11 mouse cellular contexts compared by ENCODE assay signal in the genomic region with DNA sequence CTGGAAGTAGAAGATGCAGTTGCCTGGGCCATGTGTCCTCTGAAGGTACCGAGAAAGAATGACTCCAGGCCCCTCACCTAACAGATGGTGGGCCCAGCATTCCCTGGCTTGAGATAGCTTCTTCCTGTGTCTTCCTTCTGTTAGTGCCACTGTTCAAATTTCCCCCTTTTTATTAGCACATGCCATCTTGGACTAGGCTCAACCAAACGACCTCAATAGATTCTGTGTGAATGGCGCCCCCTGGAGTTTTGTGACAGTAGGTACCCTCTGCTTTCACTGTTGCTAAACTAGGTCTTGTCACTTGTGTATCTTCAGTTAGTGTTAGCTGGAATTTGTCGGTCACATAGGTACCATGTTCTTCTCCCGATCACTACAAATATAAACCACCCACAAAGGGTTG. TPM values are rescaled to one million over a fixed set of nuclear protein-coding genes. Genes with fewer than 3 reads are reported as not detected.
DNase-seq lines count a peak whose midpoint lies in the region; ATAC-seq and TF ChIP-seq lines count a peak whose summit lies in the region.
"Had no signal": no experiment of that assay in that cellular context is flagged by ENCODE, and none has a peak within 500 bp of the region (broad histone marks: within the 10 kb centered on the region; RNA-seq: fewer than 3 reads in every experiment).

No protein-coding gene starts in this region.

- H3K27ac ChIP-seq in forebrain, embryonic 11.5 days (ENCODE audit: low read depth, low read length), result no peak overlapping the region
- no peak overlapping the region for H3K27ac ChIP-seq in forebrain, embryonic 16.5 days (ENCODE audit: low read length)
- no peak overlapping the region for H3K27ac ChIP-seq in limb, embryonic 14.5 days (replicated peaks; ENCODE audit: low read depth, low read length)
- H3K27ac ChIP-seq: heart, embryonic 15.5 days; midbrain, embryonic 12.5 days had no signal

- peak; percentile 54 for DNase-seq in forebrain, embryonic 11.5 days (ENCODE audit: low spot score)
- peak; percentile 32 for DNase-seq in ovary, postnatal 36 days (ENCODE audit: low spot score)
- no peak for DNase-seq in ovary, postnatal 10 days (ENCODE audit: low spot score)
- DNase-seq in cerebellum, adult 18-20 months, result peak; percentile 28 to 29
- DNase-seq in gastrocnemius, postnatal 10 days, result peak; percentile 47
- DNase-seq in limb, embryonic 14.5 days (ENCODE audit: low spot score), result peak; percentile 15
- DNase-seq in spleen, postnatal 4 days (ENCODE audit: low spot score in 2 of 2), result peak; percentile 28 to 71

- H3K9ac ChIP-seq in forebrain, embryonic 11.5 days (ENCODE audit: low read length), result no peak overlapping the region
- no peak overlapping the region for H3K9ac ChIP-seq in forebrain, embryonic 16.5 days (replicated peaks; ENCODE audit: low read depth, low read length)
- H3K9ac ChIP-seq in limb, embryonic 14.5 days (ENCODE audit: low read depth, low read length, severe bottlenecking), result no peak overlapping the region
- H3K9ac ChIP-seq: heart, embryonic 15.5 days; midbrain, embryonic 12.5 days had no signal

- no peaks in the 10 kb centered on the region for H3K36me3 ChIP-seq in forebrain, embryonic 11.5 days (ENCODE audit: control insufficient read depth, insufficient read depth, low read length)
- H3K36me3 ChIP-seq in forebrain, embryonic 16.5 days (ENCODE audit: control insufficient read depth, insufficient read depth), result no peaks in the 10 kb centered on the region
- H3K36me3 ChIP-seq in limb, embryonic 14.5 days (ENCODE audit: control insufficient read depth, insufficient read depth, low read length), result no peaks in the 10 kb centered on the region
- H3K36me3 ChIP-seq: G1E; heart, embryonic 15.5 days; midbrain, embryonic 12.5 days had no signal

- H3K9me3 ChIP-seq in forebrain, embryonic 11.5 days (ENCODE audit: control insufficient read depth, low read length), result no peaks in the 10 kb centered on the region
- H3K9me3 ChIP-seq in forebrain, embryonic 16.5 days (ENCODE audit: control insufficient read depth, low read length), result no peaks in the 10 kb centered on the region
- no peaks in the 10 kb centered on the region for H3K9me3 ChIP-seq in limb, embryonic 14.5 days (ENCODE audit: control insufficient read depth, low read length)
- H3K9me3 ChIP-seq: G1E; heart, embryonic 15.5 days; midbrain, embryonic 12.5 days had no signal

- ATAC-seq in forebrain, embryonic 11.5 days (replicated peaks; ENCODE audit: low FRiP score), result no peak
- ATAC-seq in forebrain, embryonic 16.5 days, result no peak
- ATAC-seq in limb, embryonic 14.5 days (ENCODE audit: low FRiP score, low read depth), result no peak

- no peaks in the 10 kb centered on the region for H3K27me3 ChIP-seq in forebrain, embryonic 11.5 days (ENCODE audit: control insufficient read depth, insufficient read depth, low read length)
- H3K27me3 ChIP-seq in forebrain, embryonic 16.5 days (replicated peaks; ENCODE audit: control insufficient read depth, insufficient read depth, low read length), result no peaks in the 10 kb centered on the region
- H3K27me3 ChIP-seq in limb, embryonic 14.5 days (ENCODE audit: control insufficient read depth, insufficient read depth, low read length), result no peaks in the 10 kb centered on the region
- H3K27me3 ChIP-seq: heart, embryonic 15.5 days; midbrain, embryonic 12.5 days had no signal

- H3K4me2 ChIP-seq in forebrain, embryonic 11.5 days (ENCODE audit: low read depth, low read length, severe bottlenecking), result no peak overlapping the region
- no peak overlapping the region for H3K4me2 ChIP-seq in forebrain, embryonic 16.5 days (ENCODE audit: low read length)
- no peak overlapping the region for H3K4me2 ChIP-seq in limb, embryonic 14.5 days (replicated peaks; ENCODE audit: low read depth, low read length, severe bottlenecking)
- H3K4me2 ChIP-seq: heart, embryonic 15.5 days; midbrain, embryonic 12.5 days had no signal

- H3K4me3 ChIP-seq in forebrain, embryonic 11.5 days (ENCODE audit: low read depth, low read length), result no peak overlapping the region
- no peak overlapping the region for H3K4me3 ChIP-seq in forebrain, embryonic 16.5 days (replicated peaks; ENCODE audit: low read length)
- no peak overlapping the region for H3K4me3 ChIP-seq in limb, embryonic 14.5 days (replicated peaks; ENCODE audit: low read length)
- H3K4me3 ChIP-seq: heart, embryonic 15.5 days; midbrain, embryonic 12.5 days had no signal

- no peak for TF ChIP-seq POLR2A in limb, embryonic 14.5 days (IDR thresholded peaks at IDR 0.05; ENCODE audit: borderline replicate concordance, extremely low read depth, insufficient read depth, insufficient read length)

- no peaks in the 10 kb centered on the region for H3K4me1 ChIP-seq in forebrain, embryonic 11.5 days (replicated peaks; ENCODE audit: control insufficient read depth, insufficient read depth, low read length)
- H3K4me1 ChIP-seq in forebrain, embryonic 16.5 days (replicated peaks; ENCODE audit: control insufficient read depth, insufficient read depth, low read length), result no peaks in the 10 kb centered on the region
- H3K4me1 ChIP-seq in limb, embryonic 14.5 days (ENCODE audit: control insufficient read depth, insufficient read depth, low read length), result no peaks in the 10 kb centered on the region
- H3K4me1 ChIP-seq: heart, embryonic 15.5 days; midbrain, embryonic 12.5 days had no signal

- WGBS in forebrain, embryonic 11.5 days, result 47% methylated on average over 5 of the region's 5 CpGs
- WGBS in forebrain, embryonic 16.5 days, result 39% methylated on average over 5 of the region's 5 CpGs
- WGBS in limb, embryonic 14.5 days, result 54% methylated on average over 5 of the region's 5 CpGs

RNA-seq across cellular contexts. Expression of a gene that starts 29.0 kb away (rescaled TPM):
- polyA plus RNA-seq in forebrain, embryonic 11.5 days (2014; fragmentation: Nextera tagmentation; extraction: Ambion mirVana), result 1.2 and 2.0 TPM in 2 replicates
- 3.4 and 4.1 TPM in 2 replicates for polyA plus RNA-seq in forebrain, embryonic 16.5 days (2015; fragmentation: Nextera tagmentation; extraction: Ambion mirVana)
- total RNA-seq in gastrocnemius, postnatal 10 days (2021), result 1 to 10 TPM; 3.4 to 4.5 TPM
- polyA plus RNA-seq in limb, embryonic 14.5 days (2012; rRNA removed), result 1.7 and 2.1 TPM in 2 replicates
- 1.9 and 2.3 TPM in 2 replicates for polyA plus RNA-seq in limb, embryonic 14.5 days (2014; fragmentation: Nextera tagmentation; extraction: Ambion mirVana)
- polyA plus RNA-seq: G1E had no signal
